Mouse (Mus musculus): ENCODE data around the gene Orai1. TPM values are rescaled to one million over a fixed set of nuclear protein-coding genes. Genes with fewer than 3 reads are reported as not detected.
A peak's percentile ranks its signal among the peaks of the same experiment; 100 is the strongest.
"Not testable (repeated sequence)": the region's sequence is repeated elsewhere in the genome, so short reads cannot be mapped to it uniquely, and the experiment has no call there.

Orai1 gene
- polyA plus RNA-seq, 1 experiment from 2014 or later, result 16.6 TPM

GRCm38 (mm10) chr5:123057366-123058250 lies 42.7 kb downstream of the Orai1 start:
- ATAC-seq (ENCODE audit: insufficient read depth, low FRiP score), result peak; percentile 96
- H3K9ac ChIP-seq (ENCODE audit: low read length), result peak overlapping the region; percentile 71
- WGBS, result 7% methylated on average over 48 of the region's 48 CpGs

GRCm38 (mm10) chr5:123058251-123059102 lies 43.6 kb downstream of the Orai1 start:
- peak overlapping the region; percentile 74 for H3K27ac ChIP-seq (ENCODE audit: low read length)
- no peaks in the 10 kb centered on the region for H3K9me3 ChIP-seq (replicated peaks; ENCODE audit: control insufficient read depth, low read length)
- H3K4me1 ChIP-seq (ENCODE audit: control insufficient read depth, insufficient read depth, low read length), result peaks cover 13% of the 10 kb centered on the region
- peak overlapping the region; percentile 60 for H3K4me2 ChIP-seq (ENCODE audit: low read depth, low read length)
- WGBS, result 32% methylated on average over 16 of the region's 16 CpGs
- no peaks in the 10 kb centered on the region for H3K36me3 ChIP-seq (ENCODE audit: control insufficient read depth, insufficient read depth, low read length)
- no peak for ATAC-seq (ENCODE audit: insufficient read depth, low FRiP score)
- H3K4me3 ChIP-seq (replicated peaks; ENCODE audit: low read length), result peak overlapping the region; percentile 52
- H3K27me3 ChIP-seq (ENCODE audit: control insufficient read depth, insufficient read depth, low read length), result no peaks in the 10 kb centered on the region
- peak overlapping the region; percentile 71 for H3K9ac ChIP-seq (ENCODE audit: low read length)

More at GRCm38 (mm10) chr5:123057366-123058250, 42.7 kb downstream of the Orai1 start:
- Histone ChIP-seq H3K27ac (ENCODE audit: low read length) (peak overlapping the region; percentile 74), H3K36me3 (ENCODE audit: control insufficient read depth, insufficient read depth, low read length) (no peaks in the 10 kb centered on the region), H3K27me3 (ENCODE audit: control insufficient read depth, insufficient read depth, low read length) (no peaks in the 10 kb centered on the region), H3K4me3 (replicated peaks; ENCODE audit: low read length) (peak overlapping the region; percentile 52), H3K4me2 (ENCODE audit: low read depth, low read length) (peak overlapping the region; percentile 60), H3K9me3 (replicated peaks; ENCODE audit: control insufficient read depth, low read length) (no peaks in the 10 kb centered on the region), H3K4me1 (ENCODE audit: control insufficient read depth, insufficient read depth, low read length) (peaks cover 13% of the 10 kb centered on the region)

GRCm38 (mm10) chr5:123059757-123060520 lies 45.1 kb downstream of the Orai1 start:
- H3K9me3 ChIP-seq (replicated peaks; ENCODE audit: control insufficient read depth, low read length), result no peaks in the 10 kb centered on the region
- H3K27me3 ChIP-seq (ENCODE audit: control insufficient read depth, insufficient read depth, low read length), result no peaks in the 10 kb centered on the region
- H3K4me2 ChIP-seq (ENCODE audit: low read depth, low read length), result peak overlapping the region; percentile 34
- peak overlapping the region; percentile 18 for H3K9ac ChIP-seq (ENCODE audit: low read length)
- WGBS, result 14% methylated on average over 14 of the region's 14 CpGs
- H3K4me3 ChIP-seq (replicated peaks; ENCODE audit: low read length), result no peak overlapping the region
- peak overlapping the region; percentile 64 for H3K27ac ChIP-seq (ENCODE audit: low read length)
- H3K36me3 ChIP-seq (ENCODE audit: control insufficient read depth, insufficient read depth, low read length), result no peaks in the 10 kb centered on the region
- no peak for ATAC-seq (ENCODE audit: insufficient read depth, low FRiP score)
- H3K4me1 ChIP-seq (ENCODE audit: control insufficient read depth, insufficient read depth, low read length), result peaks cover 13% of the 10 kb centered on the region

- Histone ChIP-seq H3K4me2 (ENCODE audit: low read depth, low read length) (peak overlapping the region; percentile 34), H3K27me3 (ENCODE audit: control insufficient read depth, insufficient read depth, low read length) (no peaks in the 10 kb centered on the region), H3K4me3 (replicated peaks; ENCODE audit: low read length) (no peak overlapping the region), H3K36me3 (ENCODE audit: control insufficient read depth, insufficient read depth, low read length) (no peaks in the 10 kb centered on the region), H3K9me3 (replicated peaks; ENCODE audit: control insufficient read depth, low read length) (no peaks in the 10 kb centered on the region), H3K27ac (ENCODE audit: low read length) (peak overlapping the region; percentile 64), H3K9ac (ENCODE audit: low read length) (no peak overlapping the region; the same call in 1 of the 2 replicates), H3K4me1 (ENCODE audit: control insufficient read depth, insufficient read depth, low read length) (peaks cover 13% of the 10 kb centered on the region)
- no peak for ATAC-seq (ENCODE audit: insufficient read depth, low FRiP score)
- 56% methylated on average over 9 of the region's 9 CpGs for WGBS
Measured at GRCm38 (mm10) chr5:123060706-123061401, 46.0 kb downstream of the Orai1 start.

- H3K27me3 ChIP-seq (ENCODE audit: control insufficient read depth, insufficient read depth, low read length); H3K27ac ChIP-seq (ENCODE audit: low read length); ATAC-seq (ENCODE audit: insufficient read depth, low FRiP score); H3K4me2 ChIP-seq (ENCODE audit: low read depth, low read length); H3K9ac ChIP-seq (ENCODE audit: low read length); H3K4me3 ChIP-seq (replicated peaks; ENCODE audit: low read length); H3K9me3 ChIP-seq (replicated peaks; ENCODE audit: control insufficient read depth, low read length); H3K36me3 ChIP-seq (ENCODE audit: control insufficient read depth, insufficient read depth, low read length): not testable (repeated sequence)
- H3K4me1 ChIP-seq (ENCODE audit: control insufficient read depth, insufficient read depth, low read length), result peaks cover 13% of the 10 kb centered on the region
- 77% methylated on average over 6 of the region's 6 CpGs for WGBS
Measured at GRCm38 (mm10) chr5:123061402-123061749, 46.5 kb downstream of the Orai1 start.

GRCm38 (mm10) chr5:123063141-123063540 lies 48.3 kb downstream of the Orai1 start:
- Histone ChIP-seq H3K9ac (ENCODE audit: low read length) (no peak overlapping the region), H3K27me3 (ENCODE audit: control insufficient read depth, insufficient read depth, low read length) (no peaks in the 10 kb centered on the region), H3K36me3 (ENCODE audit: control insufficient read depth, insufficient read depth, low read length) (no peaks in the 10 kb centered on the region), H3K27ac (ENCODE audit: low read length) (no peak overlapping the region), H3K9me3 (replicated peaks; ENCODE audit: control insufficient read depth, low read length) (no peaks in the 10 kb centered on the region), H3K4me2 (ENCODE audit: low read depth, low read length) (no peak overlapping the region), H3K4me3 (replicated peaks; ENCODE audit: low read length) (no peak overlapping the region), H3K4me1 (ENCODE audit: control insufficient read depth, insufficient read depth, low read length) (peaks cover 13% of the 10 kb centered on the region)
- WGBS, result 79% methylated on average over 3 of the region's 3 CpGs
- no peak for ATAC-seq (ENCODE audit: insufficient read depth, low FRiP score)

- Histone ChIP-seq H3K36me3 (ENCODE audit: control insufficient read depth, insufficient read depth, low read length) (no peaks in the 10 kb centered on the region), H3K4me2 (ENCODE audit: low read depth, low read length) (no peak overlapping the region), H3K9me3 (replicated peaks; ENCODE audit: control insufficient read depth, low read length) (no peaks in the 10 kb centered on the region), H3K27ac (ENCODE audit: low read length) (no peak overlapping the region), H3K27me3 (ENCODE audit: control insufficient read depth, insufficient read depth, low read length) (no peaks in the 10 kb centered on the region), H3K9ac (ENCODE audit: low read length) (no peak overlapping the region), H3K4me1 (ENCODE audit: control insufficient read depth, insufficient read depth, low read length) (peaks cover 6% of the 10 kb centered on the region), H3K4me3 (replicated peaks; ENCODE audit: low read length) (no peak overlapping the region)
- no peak for ATAC-seq (ENCODE audit: insufficient read depth, low FRiP score)
- WGBS, result 29% methylated on average over 6 of the region's 6 CpGs
Measured at GRCm38 (mm10) chr5:123064207-123064606, 49.3 kb downstream of the Orai1 start.

GRCm38 (mm10) chr5:123067395-123067995 lies 52.6 kb downstream of the Orai1 start:
- ATAC-seq (ENCODE audit: insufficient read depth, low FRiP score), result peak; percentile 61; the same call in 1 of the 2 replicates
- H3K4me2 ChIP-seq (ENCODE audit: low read depth, low read length), result no peak overlapping the region
- no peaks in the 10 kb centered on the region for H3K9me3 ChIP-seq (replicated peaks; ENCODE audit: control insufficient read depth, low read length)

More at GRCm38 (mm10) chr5:123067395-123067995, 52.6 kb downstream of the Orai1 start:
- no peaks in the 10 kb centered on the region for H3K36me3 ChIP-seq (ENCODE audit: control insufficient read depth, insufficient read depth, low read length)
- no peaks in the 10 kb centered on the region for H3K4me1 ChIP-seq (ENCODE audit: control insufficient read depth, insufficient read depth, low read length)
- 13% methylated on average over 6 of the region's 6 CpGs for WGBS
- H3K4me3 ChIP-seq (replicated peaks; ENCODE audit: low read length), result no peak overlapping the region
- H3K27me3 ChIP-seq (ENCODE audit: control insufficient read depth, insufficient read depth, low read length), result no peaks in the 10 kb centered on the region
- H3K27ac ChIP-seq (ENCODE audit: low read length), result no peak overlapping the region
- H3K9ac ChIP-seq (ENCODE audit: low read length), result no peak overlapping the region
